In genomic region chr11:24347225-24347624, GRCm38 (mm10) we compare ENCODE assay signal across 22 mouse cellular contexts.
DNase-seq lines count a peak whose midpoint lies in the region; ATAC-seq and TF ChIP-seq lines count a peak whose summit lies in the region.
"Had no signal": no experiment of that assay in that cellular context is flagged by ENCODE, and none has a peak within 500 bp of the region (broad histone marks: within the 10 kb centered on the region; RNA-seq: fewer than 3 reads in every experiment).

No protein-coding gene starts in this region.

- H3K27me3 ChIP-seq in forebrain, embryonic 14.5 days (replicated peaks; ENCODE audit: control insufficient read depth, insufficient read depth, low read length) = no peaks in the 10 kb centered on the region
- H3K27me3 ChIP-seq in forebrain, postnatal 0 days (ENCODE audit: insufficient read depth, low read length) = no peaks in the 10 kb centered on the region
- H3K27me3 ChIP-seq in heart, embryonic 10.5 days (ENCODE audit: insufficient read depth, poor library complexity, severe bottlenecking) = no peaks in the 10 kb centered on the region
- no peaks in the 10 kb centered on the region for H3K27me3 ChIP-seq in midbrain, postnatal 0 days (ENCODE audit: insufficient read depth, low read length)
- no peaks in the 10 kb centered on the region for H3K27me3 ChIP-seq in midbrain, embryonic 15.5 days (replicated peaks)
- no peaks in the 10 kb centered on the region for H3K27me3 ChIP-seq in neural tube, embryonic 13.5 days
- H3K27me3 ChIP-seq: limb, embryonic 12.5 days; liver, embryonic 12.5 days; megakaryocyte, embryonic 14.5 days had no signal

- 16% methylated on average over 12 of the region's 12 CpGs for WGBS in forebrain, embryonic 14.5 days
- WGBS in forebrain, postnatal 0 days = 16% methylated on average over 12 of the region's 12 CpGs
- WGBS in heart, embryonic 10.5 days = 73% methylated on average over 12 of the region's 12 CpGs
- 23% methylated on average over 12 of the region's 12 CpGs for WGBS in midbrain, postnatal 0 days
- 26% methylated on average over 12 of the region's 12 CpGs for WGBS in midbrain, embryonic 15.5 days
- 17% methylated on average over 12 of the region's 12 CpGs for WGBS in neural tube, embryonic 13.5 days

- DNase-seq in forebrain, embryonic 14.5 days (ENCODE audit: low spot score) = peak; percentile 48
- no peak for DNase-seq in forebrain, postnatal 0 days
- DNase-seq in heart, embryonic 10.5 days (ENCODE audit: low spot score) = peak; percentile 56
- no peak for DNase-seq in heart, postnatal 4 days
- peak; percentile 30 for DNase-seq in midbrain, postnatal 0 days (ENCODE audit: low spot score)
- no peak for DNase-seq in left cerebral cortex, adult 9 months (ENCODE audit: low spot score in 2 of 2)
- DNase-seq: adrenal gland, postnatal 36 days; cerebellum, adult 11-12 months; cerebellum, postnatal 10 days; kidney, postnatal 25 days; lung, adult 18-20 months; thymus, adult 18-20 months; thymus, postnatal 4 days had no signal

- peaks cover 16% of the 10 kb centered on the region for H3K4me1 ChIP-seq in forebrain, embryonic 14.5 days (ENCODE audit: control insufficient read depth, insufficient read depth, low read length)
- H3K4me1 ChIP-seq in forebrain, postnatal 0 days (ENCODE audit: insufficient read depth) = no peaks in the 10 kb centered on the region
- 0 out of 2 replicates have a peak, but pooled peaks cover 4% of the 10 kb centered on the region for H3K4me1 ChIP-seq in heart, embryonic 10.5 days
- peaks cover 4% of the 10 kb centered on the region; the same call in 1 of the 2 replicates for H3K4me1 ChIP-seq in midbrain, postnatal 0 days (ENCODE audit: insufficient read depth, low read length)
- peaks cover 13% of the 10 kb centered on the region for H3K4me1 ChIP-seq in midbrain, embryonic 15.5 days
- H3K4me1 ChIP-seq in neural tube, embryonic 13.5 days (replicated peaks) = peaks cover 25% of the 10 kb centered on the region
- H3K4me1 ChIP-seq: liver, embryonic 12.5 days had no signal

- H3K4me2 ChIP-seq in forebrain, embryonic 14.5 days (ENCODE audit: low read length) = no peak overlapping the region
- H3K4me2 ChIP-seq in forebrain, postnatal 0 days (ENCODE audit: low read depth) = no peak overlapping the region
- H3K4me2 ChIP-seq in midbrain, postnatal 0 days (ENCODE audit: low read depth, low read length, poor library complexity, severe bottlenecking) = no peak overlapping the region
- no peak overlapping the region for H3K4me2 ChIP-seq in midbrain, embryonic 15.5 days
- H3K4me2 ChIP-seq in neural tube, embryonic 13.5 days = no peak overlapping the region
- H3K4me2 ChIP-seq: limb, embryonic 12.5 days; liver, embryonic 12.5 days had no signal

- no peak overlapping the region for H3K9ac ChIP-seq in forebrain, embryonic 14.5 days (ENCODE audit: low read length)
- H3K9ac ChIP-seq in forebrain, postnatal 0 days = no peak overlapping the region
- H3K9ac ChIP-seq in midbrain, postnatal 0 days (replicated peaks; ENCODE audit: low read length, poor library complexity, severe bottlenecking) = no peak overlapping the region
- no peak overlapping the region for H3K9ac ChIP-seq in midbrain, embryonic 15.5 days
- no peak overlapping the region for H3K9ac ChIP-seq in neural tube, embryonic 13.5 days
- H3K9ac ChIP-seq: limb, embryonic 12.5 days; liver, embryonic 12.5 days had no signal

- no peak for TF ChIP-seq CTCF in forebrain, postnatal 0 days (IDR thresholded peaks at IDR 0.05; ENCODE audit: low read depth)
- TF ChIP-seq CTCF in midbrain, postnatal 0 days (IDR thresholded peaks at IDR 0.05) = no peak

- H3K9me3 ChIP-seq in forebrain, embryonic 14.5 days (replicated peaks; ENCODE audit: control insufficient read depth, low read length) = no peaks in the 10 kb centered on the region
- H3K9me3 ChIP-seq in forebrain, postnatal 0 days (ENCODE audit: low read length) = no peaks in the 10 kb centered on the region
- no peaks in the 10 kb centered on the region for H3K9me3 ChIP-seq in heart, embryonic 10.5 days
- H3K9me3 ChIP-seq in midbrain, postnatal 0 days (ENCODE audit: low read length) = no peaks in the 10 kb centered on the region
- no peaks in the 10 kb centered on the region for H3K9me3 ChIP-seq in midbrain, embryonic 15.5 days
- H3K9me3 ChIP-seq in neural tube, embryonic 13.5 days = no peaks in the 10 kb centered on the region
- H3K9me3 ChIP-seq: hindbrain, embryonic 10.5 days; limb, embryonic 12.5 days; liver, embryonic 12.5 days; megakaryocyte, embryonic 14.5 days had no signal

- no peak overlapping the region for H3K27ac ChIP-seq in forebrain, embryonic 14.5 days (ENCODE audit: low read depth, low read length)
- no peak overlapping the region for H3K27ac ChIP-seq in forebrain, postnatal 0 days (ENCODE audit: low read depth, low read length)
- no peak overlapping the region for H3K27ac ChIP-seq in heart, embryonic 10.5 days
- no peak overlapping the region for H3K27ac ChIP-seq in midbrain, postnatal 0 days (ENCODE audit: low read depth, low read length)
- H3K27ac ChIP-seq in midbrain, embryonic 15.5 days = no peak overlapping the region
- 0 out of 2 replicates have a peak overlapping the region, but pooled peaks have one; percentile 23 for H3K27ac ChIP-seq in neural tube, embryonic 13.5 days (replicated peaks)
- H3K27ac ChIP-seq: hindbrain, embryonic 10.5 days; layer of hippocampus, adult 2 months; limb, embryonic 12.5 days; liver, embryonic 12.5 days had no signal

- H3K36me3 ChIP-seq in forebrain, embryonic 14.5 days (ENCODE audit: control insufficient read depth, insufficient read depth, low read length) = no peaks in the 10 kb centered on the region
- no peaks in the 10 kb centered on the region for H3K36me3 ChIP-seq in forebrain, postnatal 0 days (ENCODE audit: insufficient read depth)
- no peaks in the 10 kb centered on the region for H3K36me3 ChIP-seq in heart, embryonic 10.5 days
- H3K36me3 ChIP-seq in midbrain, postnatal 0 days (ENCODE audit: insufficient read depth, low read length) = no peaks in the 10 kb centered on the region
- H3K36me3 ChIP-seq in midbrain, embryonic 15.5 days (replicated peaks) = no peaks in the 10 kb centered on the region
- no peaks in the 10 kb centered on the region for H3K36me3 ChIP-seq in neural tube, embryonic 13.5 days
- H3K36me3 ChIP-seq: hindbrain, embryonic 10.5 days; limb, embryonic 12.5 days; liver, embryonic 12.5 days had no signal

- ATAC-seq in forebrain, embryonic 14.5 days = 0 out of 2 replicates have a peak, but pooled peaks have one; percentile 36
- ATAC-seq in forebrain, postnatal 0 days = no peak
- no peak for ATAC-seq in midbrain, postnatal 0 days (ENCODE audit: low FRiP score)
- no peak for ATAC-seq in midbrain, embryonic 15.5 days (replicated peaks)
- 0 out of 2 replicates have a peak, but pooled peaks have one; percentile 40 for ATAC-seq in neural tube, embryonic 13.5 days (ENCODE audit: low read depth)
- ATAC-seq: intestine, postnatal 0 days; liver, embryonic 12.5 days had no signal

- no peak overlapping the region for H3K4me3 ChIP-seq in forebrain, embryonic 14.5 days (ENCODE audit: low read depth, low read length)
- H3K4me3 ChIP-seq in forebrain, postnatal 0 days (ENCODE audit: low read depth, low read length) = no peak overlapping the region
- H3K4me3 ChIP-seq in heart, embryonic 10.5 days = no peak overlapping the region
- H3K4me3 ChIP-seq in midbrain, postnatal 0 days (ENCODE audit: low read depth, low read length) = no peak overlapping the region
- no peak overlapping the region for H3K4me3 ChIP-seq in midbrain, embryonic 15.5 days
- H3K4me3 ChIP-seq in neural tube, embryonic 13.5 days = no peak overlapping the region
- H3K4me3 ChIP-seq: erythroblast, embryonic 14.5 days; hindbrain, embryonic 10.5 days; layer of hippocampus, adult 2 months; limb, embryonic 12.5 days; liver, embryonic 12.5 days; megakaryocyte, embryonic 14.5 days had no signal

Comparison
In these comparisons a context has a peak if more than half of its experiments do, and no peak if none do; other contexts are left out.
1. ATAC-seq: peak in forebrain, embryonic 14.5 days (single experiment) and neural tube, embryonic 13.5 days (single experiment); none in forebrain, postnatal 0 days (single experiment), midbrain, postnatal 0 days (single experiment) and midbrain, embryonic 15.5 days (single experiment).
2. DNase-seq: peak in forebrain, embryonic 14.5 days (single experiment), heart, embryonic 10.5 days (single experiment) and midbrain, postnatal 0 days (single experiment); none in forebrain, postnatal 0 days (single experiment), heart, postnatal 4 days (single experiment) and left cerebral cortex, adult 9 months (0 of 2).